Mouse (Mus musculus): ENCODE data around the gene Nrbp1. TPM values are rescaled to one million over a fixed set of nuclear protein-coding genes. Genes with fewer than 3 reads are reported as not detected.
A peak's percentile ranks its signal among the peaks of the same experiment; 100 is the strongest.
"Not testable (repeated sequence)": the region's sequence is repeated elsewhere in the genome, so short reads cannot be mapped to it uniquely, and the experiment has no call there.

Nrbp1 gene
- polyA plus RNA-seq, 1 experiment from 2014 or later = 148 TPM

DNA sequence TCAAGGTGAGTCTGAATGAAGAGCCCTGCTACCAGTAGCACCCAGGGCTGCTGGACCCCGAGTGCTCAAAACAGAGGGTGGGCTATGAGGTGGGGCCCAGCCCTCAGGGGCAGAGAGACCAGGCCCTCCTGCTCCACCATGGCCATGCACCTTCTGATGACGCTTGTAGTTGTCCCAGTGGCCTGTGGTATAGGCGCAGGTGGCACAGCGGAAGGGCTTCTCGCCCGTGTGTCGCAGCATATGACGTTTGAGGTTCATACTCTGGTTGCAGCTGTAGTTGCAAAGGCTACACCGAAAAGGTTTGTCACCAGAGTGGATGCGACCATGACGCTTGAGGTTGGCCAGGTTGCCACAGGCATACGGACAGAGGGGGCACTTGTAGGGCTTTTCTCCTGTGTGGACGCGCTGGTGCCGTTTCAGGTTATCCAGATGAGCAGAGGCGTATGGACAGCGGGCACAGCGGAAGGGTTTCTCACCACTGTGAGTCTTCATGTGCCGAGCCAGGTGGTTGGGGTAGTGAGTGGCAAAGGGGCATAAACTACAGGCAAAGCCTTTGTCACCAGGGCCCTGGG lies 41.3 kb upstream of the Nrbp1 start:
- WGBS = 94% methylated on average over 19 of the region's 19 CpGs
- peaks cover 78% of the 10 kb centered on the region for H3K36me3 ChIP-seq
- H3K27ac ChIP-seq = no peak overlapping the region
- no peaks in the 10 kb centered on the region for H3K27me3 ChIP-seq
- H3K4me3 ChIP-seq = no peak overlapping the region
- no peak for ATAC-seq (ENCODE audit: low FRiP score)
- H3K4me1 ChIP-seq = peaks cover 26% of the 10 kb centered on the region
- peaks cover 6% of the 10 kb centered on the region for H3K9me3 ChIP-seq (replicated peaks)
- H3K9ac ChIP-seq = no peak overlapping the region
- H3K4me2 ChIP-seq (replicated peaks) = no peak overlapping the region

- H3K4me2 ChIP-seq (replicated peaks) = no peak overlapping the region
- ATAC-seq (ENCODE audit: low FRiP score) = no peak
- no peak overlapping the region for H3K9ac ChIP-seq
- peaks cover 78% of the 10 kb centered on the region for H3K36me3 ChIP-seq
- WGBS = 86% methylated on average over 9 of the region's 9 CpGs
- peaks cover 22% of the 10 kb centered on the region for H3K4me1 ChIP-seq
- no peaks in the 10 kb centered on the region for H3K27me3 ChIP-seq
- H3K27ac ChIP-seq = no peak overlapping the region
- peaks cover 6% of the 10 kb centered on the region for H3K9me3 ChIP-seq (replicated peaks)
- H3K4me3 ChIP-seq = no peak overlapping the region
Measured at GRCm38 (mm10) chr5:31199893-31200292, 40.8 kb upstream of the Nrbp1 start.

DNA sequence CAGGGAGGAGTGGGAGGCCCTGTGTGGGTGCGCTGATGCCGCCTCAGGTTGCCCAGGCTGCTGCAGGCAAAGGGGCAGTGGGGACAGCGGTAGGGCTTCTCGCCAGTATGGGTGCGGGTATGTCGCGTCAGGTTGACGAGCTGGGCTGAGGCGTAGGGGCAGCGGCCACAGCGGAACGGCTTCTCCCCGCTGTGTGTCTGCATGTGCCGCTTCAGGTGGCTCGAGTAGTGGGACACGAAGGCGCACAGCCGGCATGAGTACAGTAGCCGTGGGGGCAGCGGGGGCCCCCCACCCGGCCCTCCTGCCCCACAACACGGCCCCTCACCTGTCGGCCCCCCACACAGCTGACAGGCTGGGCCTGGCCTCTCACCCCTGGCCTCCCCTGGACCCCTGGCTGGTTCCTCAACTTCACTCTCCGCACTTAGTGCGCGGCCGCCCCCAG lies 40.3 kb upstream of the Nrbp1 start:
- Histone ChIP-seq H3K27ac (0 out of 2 replicates have a peak overlapping the region, but pooled peaks have one; percentile 2), H3K4me2 (replicated peaks) (peak overlapping the region; percentile 87), H3K4me1 (peaks cover 22% of the 10 kb centered on the region), H3K9me3 (replicated peaks) (peaks cover 6% of the 10 kb centered on the region), H3K27me3 (no peaks in the 10 kb centered on the region), H3K4me3 (peak overlapping the region; percentile 10; the same call in 1 of the 2 replicates), H3K36me3 (peaks cover 77% of the 10 kb centered on the region), H3K9ac (peak overlapping the region; percentile 20; the same call in 1 of the 2 replicates)
- 90% methylated on average over 27 of the region's 27 CpGs for WGBS
- no peak for ATAC-seq (ENCODE audit: low FRiP score)

- no peak for ATAC-seq (ENCODE audit: low FRiP score)
- Histone ChIP-seq H3K9me3 (replicated peaks) (peaks cover 6% of the 10 kb centered on the region), H3K4me1 (peaks cover 22% of the 10 kb centered on the region), H3K27ac (peak overlapping the region; percentile 77), H3K27me3 (no peaks in the 10 kb centered on the region), H3K9ac (peak overlapping the region; percentile 91), H3K4me3 (peak overlapping the region; percentile 74), H3K36me3 (peaks cover 78% of the 10 kb centered on the region), H3K4me2 (replicated peaks) (peak overlapping the region; percentile 87)
- 21% methylated on average over 13 of the region's 13 CpGs for WGBS
Measured at GRCm38 (mm10) chr5:31201042-31201741, 39.5 kb upstream of the Nrbp1 start.

- Histone ChIP-seq H3K4me3 (peak within 1 kb of the TSS; percentile 74), H3K36me3 (peaks cover 76% of the 10 kb centered on the region)
- WGBS = under 1% methylated on average over 52 of the region's 53 CpGs
Measured at GRCm38 (mm10) chr5:31201742-31202590, 38.7 kb upstream of the Nrbp1 start, which contains the start of gene Zfp513. Gene Zfp513 (minus strand): TSS chr5:31202303.

GRCm38 (mm10) chr5:31202933-31203332 lies 37.7 kb upstream of the Nrbp1 start:
- H3K27ac ChIP-seq = peak overlapping the region; percentile 77
- H3K27me3 ChIP-seq = no peaks in the 10 kb centered on the region
- WGBS = 80% methylated on average over 7 of the region's 7 CpGs
- H3K4me2 ChIP-seq (replicated peaks) = peak overlapping the region; percentile 63
- peak overlapping the region; percentile 48; the same call in 1 of the 2 replicates for H3K9ac ChIP-seq
- ATAC-seq (ENCODE audit: low FRiP score) = no peak
- peak overlapping the region; percentile 74 for H3K4me3 ChIP-seq
- peaks cover 6% of the 10 kb centered on the region for H3K9me3 ChIP-seq (replicated peaks)
- peaks cover 76% of the 10 kb centered on the region for H3K36me3 ChIP-seq
- peaks cover 22% of the 10 kb centered on the region for H3K4me1 ChIP-seq

More at GRCm38 (mm10) chr5:31201742-31202590, 38.7 kb upstream of the Nrbp1 start, which contains the start of gene Zfp513:
- peaks cover 6% of the 10 kb centered on the region for H3K9me3 ChIP-seq (replicated peaks)
- peaks cover 22% of the 10 kb centered on the region for H3K4me1 ChIP-seq
- no peaks in the 10 kb centered on the region for H3K27me3 ChIP-seq
- H3K4me2 ChIP-seq (replicated peaks) = peak within 1 kb of the TSS; percentile 87
- H3K9ac ChIP-seq = peak within 1 kb of the TSS; percentile 91
- peak; percentile 94 for ATAC-seq (ENCODE audit: low FRiP score)
- peak within 1 kb of the TSS; percentile 77 for H3K27ac ChIP-seq

- H3K27me3 ChIP-seq = no peaks in the 10 kb centered on the region
- WGBS = 95% methylated on average over 2 of the region's 2 CpGs
- peaks cover 67% of the 10 kb centered on the region for H3K36me3 ChIP-seq
- peaks cover 6% of the 10 kb centered on the region for H3K9me3 ChIP-seq (replicated peaks)
- no peak overlapping the region for H3K4me3 ChIP-seq
- peaks cover 22% of the 10 kb centered on the region for H3K4me1 ChIP-seq
- no peak for ATAC-seq (ENCODE audit: low FRiP score)
- no peak overlapping the region for H3K4me2 ChIP-seq (replicated peaks)
- no peak overlapping the region for H3K9ac ChIP-seq
- no peak overlapping the region for H3K27ac ChIP-seq
Measured at GRCm38 (mm10) chr5:31203866-31204265, 36.8 kb upstream of the Nrbp1 start.

- Histone ChIP-seq H3K9me3 (replicated peaks) (peaks cover 6% of the 10 kb centered on the region), H3K4me3 (no peak overlapping the region), H3K36me3 (peaks cover 61% of the 10 kb centered on the region), H3K9ac (no peak overlapping the region), H3K4me2 (replicated peaks) (no peak overlapping the region), H3K4me1 (peaks cover 22% of the 10 kb centered on the region), H3K27me3 (no peaks in the 10 kb centered on the region), H3K27ac (no peak overlapping the region)
- no peak for ATAC-seq (ENCODE audit: low FRiP score)
- 91% methylated on average over 6 of the region's 6 CpGs for WGBS
Measured at GRCm38 (mm10) chr5:31204421-31204820, 36.2 kb upstream of the Nrbp1 start.

- not testable (repeated sequence) for H3K4me3 ChIP-seq; H3K27me3 ChIP-seq; ATAC-seq (ENCODE audit: low FRiP score); H3K9ac ChIP-seq; H3K27ac ChIP-seq; H3K36me3 ChIP-seq; H3K4me2 ChIP-seq (replicated peaks); H3K9me3 ChIP-seq (replicated peaks); H3K4me1 ChIP-seq
- WGBS = 87% methylated on average over 6 of the region's 6 CpGs
Measured at GRCm38 (mm10) chr5:31216554-31216953, 24.1 kb upstream of the Nrbp1 start.

GRCm38 (mm10) chr5:31218294-31218693 lies 22.4 kb upstream of the Nrbp1 start:
- WGBS = 65% methylated on average over 7 of the region's 7 CpGs
- no peak overlapping the region for H3K4me3 ChIP-seq
- H3K27ac ChIP-seq = no peak overlapping the region
- ATAC-seq (ENCODE audit: low FRiP score) = no peak
- no peak overlapping the region for H3K4me2 ChIP-seq (replicated peaks)
- no peaks in the 10 kb centered on the region for H3K36me3 ChIP-seq
- H3K27me3 ChIP-seq = no peaks in the 10 kb centered on the region
- peaks cover 9% of the 10 kb centered on the region for H3K4me1 ChIP-seq
- H3K9ac ChIP-seq = no peak overlapping the region
- H3K9me3 ChIP-seq (replicated peaks) = no peaks in the 10 kb centered on the region

- no peak for ATAC-seq (ENCODE audit: low FRiP score)
- H3K9me3 ChIP-seq (replicated peaks) = no peaks in the 10 kb centered on the region
- peak overlapping the region; percentile 18; the same call in 1 of the 2 replicates for H3K9ac ChIP-seq
- H3K4me2 ChIP-seq (replicated peaks) = peak overlapping the region; percentile 83
- no peaks in the 10 kb centered on the region for H3K27me3 ChIP-seq
- H3K36me3 ChIP-seq = no peaks in the 10 kb centered on the region
- H3K27ac ChIP-seq = no peak overlapping the region
- 0 out of 2 replicates have a peak overlapping the region, but pooled peaks have one; percentile 97 for H3K4me3 ChIP-seq
- H3K4me1 ChIP-seq = peaks cover 9% of the 10 kb centered on the region
- 2% methylated on average over 2 of the region's 2 CpGs for WGBS
Measured at GRCm38 (mm10) chr5:31219070-31219469, 21.6 kb upstream of the Nrbp1 start.

DNA sequence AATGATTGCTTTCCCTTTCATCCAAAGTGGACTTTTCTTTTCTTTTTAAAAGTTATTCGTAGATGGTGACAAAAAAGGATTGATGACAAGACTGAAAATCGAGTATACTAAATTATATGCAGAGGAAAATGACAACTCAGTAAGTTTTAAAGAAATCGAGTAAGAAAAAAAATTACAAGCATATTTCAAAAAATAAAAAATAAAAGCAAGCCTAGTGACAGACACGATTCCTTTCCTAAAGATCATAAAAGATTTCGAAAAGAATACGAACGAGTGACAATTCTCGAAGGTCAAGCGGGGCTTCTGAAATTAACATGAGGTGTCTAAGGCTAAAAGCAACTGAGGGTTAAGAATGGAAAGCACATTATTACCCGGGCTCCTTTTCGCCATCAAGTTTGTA lies 21.2 kb upstream of the Nrbp1 start:
- H3K36me3 ChIP-seq = no peaks in the 10 kb centered on the region
- H3K4me3 ChIP-seq = peak overlapping the region; percentile 97
- peak overlapping the region; percentile 95 for H3K9ac ChIP-seq
- WGBS = 2% methylated on average over 11 of the region's 11 CpGs
- H3K4me2 ChIP-seq (replicated peaks) = peak overlapping the region; percentile 83
- peaks cover 9% of the 10 kb centered on the region for H3K4me1 ChIP-seq
- H3K27me3 ChIP-seq = no peaks in the 10 kb centered on the region
- peak overlapping the region; percentile 96 for H3K27ac ChIP-seq
- H3K9me3 ChIP-seq (replicated peaks) = no peaks in the 10 kb centered on the region
- ATAC-seq (ENCODE audit: low FRiP score) = no peak

Data from hindbrain, embryonic 12.5 days (tissue).